Mouse (Mus musculus): Measurements from ENCODE around the gene Mfap5.

DNA sequence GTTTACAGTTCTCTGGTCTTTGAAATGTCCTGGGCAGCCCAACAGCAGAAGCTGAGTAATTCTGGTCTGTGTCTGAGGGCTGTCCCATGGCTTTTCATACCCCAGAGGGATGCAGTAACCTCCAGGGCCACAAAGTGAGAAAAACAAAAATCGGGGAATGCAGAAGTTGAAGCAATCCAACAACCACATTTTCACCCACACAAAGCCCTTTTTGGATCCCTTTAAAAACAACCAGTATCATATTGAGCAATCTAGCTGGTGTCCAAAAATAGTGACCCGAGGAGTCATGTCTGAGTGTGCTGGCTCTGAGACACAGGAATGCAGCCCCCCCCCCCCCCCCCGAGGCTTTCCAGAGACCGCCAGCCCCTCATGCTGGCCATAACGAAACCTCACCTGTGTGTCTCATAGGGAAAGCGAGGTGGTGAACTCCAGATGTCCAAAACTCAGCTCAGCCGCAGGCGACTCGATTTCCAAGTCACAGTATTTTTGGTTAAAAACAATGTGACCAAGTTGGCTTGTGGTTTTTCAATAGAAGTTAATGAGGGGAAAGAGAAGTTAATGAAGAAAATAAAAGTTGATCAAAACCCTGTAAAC lies 39.7 kb downstream of the Mfap5 start:
- TF ChIP-seq POLR2A (IDR thresholded peaks at IDR 0.05; ENCODE audit: borderline replicate concordance, extremely low read depth, insufficient read depth, insufficient read length, poor library complexity, severe bottlenecking) (no peak), CTCF (IDR thresholded peaks at IDR 0.05; ENCODE audit: borderline replicate concordance, extremely low read depth, insufficient read depth, insufficient read length) (no peak)

All from brain, embryonic 14.5 days (tissue).